Mouse (Mus musculus) lung, postnatal 0 days (tissue): ENCODE results near the gene Scfd1.

ENCODE experiments used
- CTCF ChIP-seq: IDR thresholded peaks from 2 replicates; pipeline ENCODE4 v1.5.1; 2016; ENCODE audit warnings: antibody characterized with exemption, mild to moderate bottlenecking
- EP300 ChIP-seq: IDR thresholded peaks from 2 replicates; pipeline ENCODE4 v1.6.1; 2016; ENCODE audit warnings: antibody characterized with exemption, mild to moderate bottlenecking, control low read depth

DNA sequence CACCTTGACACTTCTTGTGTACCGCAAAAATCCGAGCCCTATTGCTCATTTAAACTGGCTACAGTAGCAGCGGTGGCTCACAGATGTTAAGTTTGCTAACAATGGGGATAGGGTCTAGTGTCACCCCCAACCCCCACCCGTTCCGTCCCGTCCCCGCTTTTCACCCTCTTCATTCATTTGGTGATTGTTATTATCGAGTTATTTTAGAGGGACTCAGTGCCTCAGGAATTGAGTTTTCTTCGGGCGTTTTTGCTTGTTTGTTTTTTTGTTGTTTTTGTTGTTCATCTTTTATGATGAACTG is 28.7 kb upstream of the Scfd1 start:
- TF ChIP-seq CTCF (no peak), EP300 (no peak)
